Mouse (Mus musculus): ENCODE data around the gene H2-K1.

DNA sequence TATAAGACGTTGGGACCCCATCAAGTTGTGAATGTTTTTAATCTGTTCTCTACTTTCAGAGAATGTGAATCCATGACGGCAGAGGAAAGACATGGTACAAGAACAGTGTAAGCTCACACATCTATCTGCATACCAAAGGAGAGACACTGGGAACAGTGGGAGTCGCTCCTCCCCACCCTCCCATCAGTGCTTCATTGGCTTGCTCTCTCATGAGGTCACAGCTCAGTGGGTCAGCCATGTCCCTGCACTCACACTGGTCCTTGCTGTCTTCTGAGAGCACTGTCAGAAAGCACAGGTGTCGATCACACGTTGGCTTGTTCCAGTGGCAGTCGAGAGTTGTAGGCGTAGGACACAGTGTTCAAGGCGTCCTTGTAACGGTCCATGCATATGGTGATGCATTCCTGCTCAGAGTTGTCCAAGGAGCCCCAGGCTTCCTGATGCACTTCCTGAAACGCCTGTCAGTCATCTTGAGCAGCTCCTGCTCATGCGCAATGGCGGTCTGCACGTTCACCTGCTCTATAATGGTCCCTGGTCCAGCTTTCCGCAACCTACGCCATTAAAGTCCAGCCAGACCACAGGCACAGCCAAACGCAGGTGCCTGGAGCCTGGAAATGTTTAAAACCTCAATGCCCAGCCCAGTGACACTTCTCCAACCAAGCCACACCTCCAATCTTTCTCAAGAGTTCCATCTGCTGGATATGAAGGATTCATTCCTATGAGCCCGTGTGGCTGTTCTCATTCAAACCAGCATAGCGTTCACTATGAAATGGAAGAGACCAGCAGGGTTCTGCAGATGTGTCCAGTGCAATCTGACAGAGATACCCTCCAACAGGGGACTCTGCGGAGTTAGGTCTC is 19.7 kb downstream of the H2-K1 start:
- no peak for TF ChIP-seq POLR2A (IDR thresholded peaks at IDR 0.05; ENCODE audit: extremely low read depth, insufficient read depth, low read length)
- TF ChIP-seq CTCF (IDR thresholded peaks at IDR 0.05; ENCODE audit: low read depth, low read length): no peak
